Mouse (Mus musculus): ENCODE results near the gene Tmem158.

GRCm38 (mm10) chr9:123235621-123236020, 24.9 kb downstream of the Tmem158 start:
- no peak for TF ChIP-seq CTCF (IDR thresholded peaks at IDR 0.05)
- no peak for TF ChIP-seq EP300 (IDR thresholded peaks at IDR 0.05; ENCODE audit: insufficient read depth, low read depth, low read length)

All from heart, adult 2 months (tissue).